Mouse (Mus musculus) heart, embryonic 12.5 days (tissue): ENCODE results near the gene Eef1g. TPM values are rescaled to one million over a fixed set of nuclear protein-coding genes. Genes with fewer than 3 reads are reported as not detected.

ENCODE experiments used
- ATAC-seq: fragments of 200-750 bp; cut with Nextera tagmentation; 2 replicates; pipeline ENCODE4 v1.8.0; 2017; ENCODE audit warnings: moderate TSS enrichment, moderate library complexity; ENCODE audit not compliant: insufficient number of reproducible peaks, low FRiP score
- H3K27ac ChIP-seq: fragments of 300-500 bp; sonication (generic); 2 replicates; pipeline ENCODE4 v1.5.1; 2016; ENCODE audit warnings: mild to moderate bottlenecking, moderate library complexity; ENCODE audit not compliant: poor library complexity, severe bottlenecking
- H3K27me3 ChIP-seq: fragments of 300-500 bp; sonication (generic); replicated peaks from 2 replicates; pipeline ENCODE4 v1.6.1; 2016; ENCODE audit warnings: mild to moderate bottlenecking, moderate library complexity
- H3K36me3 ChIP-seq: fragments of 300-500 bp; sonication (generic); 2 replicates; pipeline ENCODE4 v1.6.1; 2016; ENCODE audit warnings: mild to moderate bottlenecking, moderate library complexity
- H3K4me1 ChIP-seq: fragments of 300-500 bp; sonication (generic); replicated peaks from 2 replicates; pipeline ENCODE4 v1.6.1; 2016; ENCODE audit warnings: mild to moderate bottlenecking
- H3K4me2 ChIP-seq: fragments of 300-500 bp; sonication (generic); 2 replicates; pipeline ENCODE4 v1.6.1; 2016; ENCODE audit warnings: mild to moderate bottlenecking, moderate library complexity
- H3K4me3 ChIP-seq: fragments of 300-500 bp; sonication (generic); 2 replicates; pipeline ENCODE4 v1.5.1; 2016; ENCODE audit warnings: mild to moderate bottlenecking
- H3K9ac ChIP-seq: fragments of 300-500 bp; sonication (generic); 2 replicates; pipeline ENCODE4 v1.6.1; 2016; ENCODE audit warnings: mild to moderate bottlenecking, moderate library complexity
- H3K9me3 ChIP-seq: fragments of 300-500 bp; sonication (generic); replicated peaks from 2 replicates; pipeline ENCODE4 v1.6.1; 2016; ENCODE audit warnings: mild to moderate bottlenecking, moderate library complexity
- WGBS: fragments of 180-500 bp; shearing (Covaris S2); methylation state at CpG from one replicate; pipeline ENCODE4 v1.1.7; 2016; 5-methylcytosine and 5-hydroxymethylcytosine counted together
- polyA plus RNA-seq: library from polyadenylated mRNA; unstranded; fragments of >200 nt; fragmentation: Nextera tagmentation; extraction: Ambion mirVana; gene quantifications from 2 replicates; pipeline ENCODE4 v1.2.1, GENCODE M21; 2016

Gene Eef1g
- polyA plus RNA-seq, 1 experiment from 2014 or later = 281 TPM

DNA sequence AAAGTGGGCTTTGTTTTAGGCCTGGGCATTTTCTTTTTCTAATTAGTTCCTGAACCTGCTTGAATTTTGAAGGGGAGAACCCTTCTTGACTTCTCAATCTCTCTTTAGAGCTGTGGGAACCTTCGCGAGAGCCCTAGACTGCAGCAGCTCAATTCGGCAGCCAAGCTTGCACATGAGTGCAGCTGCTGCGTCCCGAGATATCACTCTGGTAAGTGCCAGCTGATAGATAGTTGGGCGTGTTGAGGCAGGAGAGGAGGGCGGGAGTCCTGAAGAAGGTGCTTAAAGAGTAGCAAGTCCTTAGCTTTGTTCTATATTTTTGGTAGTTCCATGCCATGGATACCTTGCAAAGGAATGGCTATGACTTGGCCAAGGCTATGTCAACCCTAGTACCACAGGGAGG lies 19.9 kb upstream of the Eef1g start:
- no peak for ATAC-seq
- Histone ChIP-seq H3K36me3 (peaks cover 81% of the 10 kb centered on the region), H3K4me2 (no peak overlapping the region), H3K27me3 (no peaks in the 10 kb centered on the region), H3K27ac (no peak overlapping the region), H3K9me3 (no peaks in the 10 kb centered on the region), H3K9ac (no peak overlapping the region), H3K4me1 (peaks cover 23% of the 10 kb centered on the region), H3K4me3 (no peak overlapping the region)
- WGBS = 84% methylated on average over 7 of the region's 7 CpGs

DNA sequence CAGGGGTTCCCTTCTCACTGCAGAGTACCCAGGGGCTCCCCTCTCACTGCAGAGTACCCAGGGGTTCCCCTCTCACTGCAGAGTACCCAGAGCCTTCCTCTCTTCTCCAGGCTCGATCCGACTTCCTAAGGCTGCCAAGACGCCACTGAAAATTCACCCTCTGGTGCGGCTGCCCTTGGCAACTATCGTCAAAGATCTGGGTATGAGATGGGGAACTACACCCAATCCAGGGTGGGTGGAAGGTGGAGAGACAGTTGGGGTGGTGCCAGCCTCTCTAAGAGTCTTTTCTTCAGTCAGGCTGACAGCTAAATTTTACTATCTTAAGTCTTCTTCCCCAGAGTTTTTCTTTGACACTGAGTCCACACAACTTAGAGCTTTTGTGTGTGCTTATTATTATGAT lies 16.7 kb upstream of the Eef1g start:
- Histone ChIP-seq H3K9me3 (no peaks in the 10 kb centered on the region), H3K36me3 (peaks cover 74% of the 10 kb centered on the region)
- ATAC-seq = no peak

GRCm38 (mm10) chr19:8952241-8952640 lies 14.6 kb upstream of the Eef1g start:
- peaks cover 16% of the 10 kb centered on the region for H3K4me1 ChIP-seq
- no peaks in the 10 kb centered on the region for H3K9me3 ChIP-seq
- no peak overlapping the region; the same call in 1 of the 2 replicates for H3K9ac ChIP-seq
- H3K36me3 ChIP-seq = peaks cover 73% of the 10 kb centered on the region
- no peak overlapping the region for H3K27ac ChIP-seq
- ATAC-seq = no peak
- no peak overlapping the region for H3K4me3 ChIP-seq
- WGBS = 88% methylated on average over 9 of the region's 9 CpGs
- H3K4me2 ChIP-seq = 0 out of 2 replicates have a peak overlapping the region, but pooled peaks have one; percentile 81
- H3K27me3 ChIP-seq = no peaks in the 10 kb centered on the region

More for the DNA sequence above, 16.7 kb upstream of the Eef1g start:
- Histone ChIP-seq H3K4me2 (no peak overlapping the region), H3K27ac (no peak overlapping the region), H3K4me3 (no peak overlapping the region), H3K4me1 (peaks cover 19% of the 10 kb centered on the region), H3K27me3 (no peaks in the 10 kb centered on the region), H3K9ac (no peak overlapping the region)
- 94% methylated on average over 5 of the region's 5 CpGs for WGBS

DNA sequence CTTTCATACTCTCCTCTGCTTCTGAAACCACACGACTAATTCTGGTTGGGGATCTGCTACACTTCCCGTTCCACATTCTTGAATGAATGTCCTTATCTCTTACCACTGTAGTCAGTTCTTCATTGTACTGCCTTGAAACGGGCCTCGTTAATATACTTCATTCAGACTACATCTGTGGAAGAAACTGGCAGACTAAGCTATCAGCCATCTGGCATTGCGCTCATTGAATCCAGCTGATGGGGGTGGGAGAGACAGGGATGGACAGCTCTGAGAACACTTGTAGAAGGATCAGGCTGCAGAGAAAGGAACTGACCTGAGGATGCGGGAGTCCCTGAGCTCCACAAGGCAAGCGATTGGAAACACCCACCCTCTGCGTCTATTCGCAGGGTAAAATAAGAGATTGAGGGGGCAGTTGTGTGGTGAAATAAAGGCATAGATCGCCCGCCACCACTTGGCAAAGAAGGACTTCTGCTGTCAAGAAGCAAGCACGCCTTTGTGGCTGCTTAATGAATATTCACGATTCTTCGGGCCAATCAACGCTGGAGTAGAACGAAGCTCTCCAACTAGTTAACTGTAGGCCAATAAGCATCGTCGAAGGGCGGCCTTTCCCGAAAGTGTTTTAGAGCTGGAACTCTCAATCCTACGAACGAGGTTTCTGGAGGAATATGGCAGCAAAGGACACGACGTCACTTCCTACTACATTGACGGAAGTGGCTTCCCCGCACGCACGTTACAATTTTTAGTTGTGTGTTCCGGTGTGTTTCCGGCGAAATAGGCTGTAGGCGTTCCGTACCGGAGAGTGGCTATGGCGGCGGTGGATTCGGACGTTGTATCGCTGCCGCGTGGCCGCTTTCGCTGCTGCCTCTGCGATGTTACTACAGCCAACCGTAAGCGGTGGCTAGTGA lies 13.5 kb upstream of the Eef1g start, which contains the start of gene Tut1:
Gene Tut1 (plus strand): TSS at position 713 of the 905 bp plus-strand sequence.
- Histone ChIP-seq H3K4me3 (peak within 1 kb of the TSS; percentile 87), H3K4me1 (peaks cover 16% of the 10 kb centered on the region), H3K4me2 (peak within 1 kb of the TSS; percentile 81), H3K27ac (peak within 1 kb of the TSS; percentile 76), H3K9me3 (no peaks in the 10 kb centered on the region), H3K36me3 (peaks cover 71% of the 10 kb centered on the region), H3K27me3 (no peaks in the 10 kb centered on the region), H3K9ac (peak within 1 kb of the TSS; percentile 86)
- ATAC-seq = peak; percentile 90
- 1% methylated on average over 46 of the region's 46 CpGs for WGBS

GRCm38 (mm10) chr19:8954171-8954570 lies 12.7 kb upstream of the Eef1g start:
- Histone ChIP-seq H3K9ac (peak overlapping the region; percentile 86), H3K27ac (peak overlapping the region; percentile 65), H3K4me1 (peaks cover 16% of the 10 kb centered on the region), H3K4me3 (peak overlapping the region; percentile 87), H3K36me3 (peaks cover 69% of the 10 kb centered on the region), H3K4me2 (peak overlapping the region; percentile 81), H3K9me3 (no peaks in the 10 kb centered on the region), H3K27me3 (no peaks in the 10 kb centered on the region)
- no peak for ATAC-seq
- WGBS = 10% methylated on average over 9 of the region's 9 CpGs

DNA sequence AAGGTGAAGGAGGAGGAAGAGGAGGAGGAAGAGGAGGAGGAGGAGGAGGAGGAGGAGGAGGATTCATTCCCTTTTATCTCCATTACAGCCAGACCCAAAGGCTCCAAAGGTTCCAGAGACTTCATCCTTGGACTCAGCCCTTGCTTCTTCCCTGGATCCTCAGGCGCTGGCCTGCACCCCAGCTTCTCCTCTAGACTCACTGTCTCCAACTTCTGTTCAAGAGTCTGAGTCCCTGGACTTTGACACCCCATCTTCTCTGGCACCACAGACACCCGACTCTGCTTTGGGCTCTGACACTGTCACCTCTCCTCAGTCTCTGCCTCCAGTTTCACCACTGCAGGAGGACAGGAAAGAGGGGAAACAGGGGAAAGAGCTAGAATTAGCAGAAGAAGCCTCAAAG lies 4.6 kb upstream of the Eef1g start:
- 81% methylated on average over 2 of the region's 2 CpGs for WGBS
- H3K9me3 ChIP-seq = no peaks in the 10 kb centered on the region
- no peak overlapping the region for H3K27ac ChIP-seq
- no peaks in the 10 kb centered on the region for H3K27me3 ChIP-seq
- no peak overlapping the region for H3K4me3 ChIP-seq
- no peak overlapping the region for H3K4me2 ChIP-seq
- H3K36me3 ChIP-seq = peaks cover 83% of the 10 kb centered on the region
- no peak overlapping the region for H3K9ac ChIP-seq
- ATAC-seq = no peak
- H3K4me1 ChIP-seq = peaks cover 12% of the 10 kb centered on the region

GRCm38 (mm10) chr19:8965075-8965474 lies 1.8 kb upstream of the Eef1g start:
- no peak for ATAC-seq

DNA sequence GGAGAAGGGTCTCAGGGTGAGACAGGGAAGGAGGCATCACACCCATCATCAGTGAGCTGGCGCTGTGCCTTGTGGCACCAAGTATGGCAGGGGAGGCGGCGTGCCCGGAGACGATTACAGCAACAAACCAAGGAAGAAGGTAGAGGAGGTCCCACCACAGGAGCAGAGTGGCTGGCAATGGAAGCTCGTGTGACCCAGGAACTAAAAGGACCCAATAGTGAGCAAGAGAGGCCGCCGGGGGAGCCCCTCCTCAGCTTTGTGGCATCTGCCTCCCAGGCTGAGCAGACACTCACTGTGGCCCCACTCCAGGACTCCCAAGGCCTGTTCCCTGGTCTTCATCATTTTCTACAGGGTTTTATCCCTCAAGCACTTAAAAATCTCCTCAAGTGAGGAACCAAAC lies 1.1 kb upstream of the Eef1g start:
- no peaks in the 10 kb centered on the region for H3K9me3 ChIP-seq
- peaks cover 75% of the 10 kb centered on the region for H3K36me3 ChIP-seq
- H3K4me2 ChIP-seq = peak overlapping the region; percentile 75
- H3K27me3 ChIP-seq = no peaks in the 10 kb centered on the region
- H3K27ac ChIP-seq = peak overlapping the region; percentile 92
- peak overlapping the region; percentile 89 for H3K4me3 ChIP-seq
- peaks cover 23% of the 10 kb centered on the region for H3K4me1 ChIP-seq
- ATAC-seq = no peak
- 73% methylated on average over 8 of the region's 8 CpGs for WGBS
- peak overlapping the region; percentile 72 for H3K9ac ChIP-seq

More at GRCm38 (mm10) chr19:8965075-8965474, 1.8 kb upstream of the Eef1g start:
- H3K27me3 ChIP-seq = no peaks in the 10 kb centered on the region
- H3K4me3 ChIP-seq = no peak overlapping the region
- H3K9me3 ChIP-seq = no peaks in the 10 kb centered on the region
- no peak overlapping the region for H3K4me2 ChIP-seq
- H3K9ac ChIP-seq = peak overlapping the region; percentile 72; the same call in 1 of the 2 replicates
- H3K27ac ChIP-seq = no peak overlapping the region
- H3K4me1 ChIP-seq = peaks cover 23% of the 10 kb centered on the region
- 89% methylated on average over 11 of the region's 11 CpGs for WGBS
- peaks cover 75% of the 10 kb centered on the region for H3K36me3 ChIP-seq

DNA sequence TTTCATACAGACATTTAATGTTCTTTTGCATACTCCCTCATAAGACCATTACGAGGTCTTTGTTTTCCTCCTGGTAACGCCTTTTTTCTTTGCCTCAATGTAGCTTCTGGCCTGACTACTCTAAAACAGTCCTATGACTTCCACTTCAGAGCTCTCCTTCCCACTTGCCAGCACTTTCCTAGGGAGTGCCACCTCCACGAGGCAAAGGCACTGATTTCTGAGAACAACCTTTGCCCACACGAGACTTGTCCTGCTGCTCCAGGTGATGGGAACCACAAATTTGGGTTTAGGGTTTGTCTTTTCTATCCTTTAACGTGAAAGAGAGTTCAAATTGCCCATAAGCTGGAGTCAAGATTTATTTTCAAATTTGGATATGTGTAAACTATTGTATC lies 647 bp upstream of the Eef1g start:
- H3K36me3 ChIP-seq = peaks cover 75% of the 10 kb centered on the region
- H3K9ac ChIP-seq = peak overlapping the region; percentile 72
- H3K4me1 ChIP-seq = peaks cover 23% of the 10 kb centered on the region
- H3K27me3 ChIP-seq = no peaks in the 10 kb centered on the region
- 35% methylated on average over 5 of the region's 5 CpGs for WGBS
- H3K4me2 ChIP-seq = peak overlapping the region; percentile 75
- ATAC-seq = no peak
- no peaks in the 10 kb centered on the region for H3K9me3 ChIP-seq
- peak overlapping the region; percentile 92 for H3K27ac ChIP-seq
- peak overlapping the region; percentile 89 for H3K4me3 ChIP-seq

- Histone ChIP-seq H3K4me3 (peak overlapping the region; percentile 89), H3K27ac (peak overlapping the region; percentile 69), H3K36me3 (peaks cover 75% of the 10 kb centered on the region), H3K4me2 (peak overlapping the region; percentile 93), H3K9me3 (no peaks in the 10 kb centered on the region), H3K4me1 (peaks cover 23% of the 10 kb centered on the region), H3K9ac (peak overlapping the region; percentile 96), H3K27me3 (no peaks in the 10 kb centered on the region)
- under 1% methylated on average over 8 of the region's 8 CpGs for WGBS
- no peak for ATAC-seq
These were observed 517 bp downstream of the Eef1g start for GRCm38 (mm10) chr19:8967373-8967743.

DNA sequence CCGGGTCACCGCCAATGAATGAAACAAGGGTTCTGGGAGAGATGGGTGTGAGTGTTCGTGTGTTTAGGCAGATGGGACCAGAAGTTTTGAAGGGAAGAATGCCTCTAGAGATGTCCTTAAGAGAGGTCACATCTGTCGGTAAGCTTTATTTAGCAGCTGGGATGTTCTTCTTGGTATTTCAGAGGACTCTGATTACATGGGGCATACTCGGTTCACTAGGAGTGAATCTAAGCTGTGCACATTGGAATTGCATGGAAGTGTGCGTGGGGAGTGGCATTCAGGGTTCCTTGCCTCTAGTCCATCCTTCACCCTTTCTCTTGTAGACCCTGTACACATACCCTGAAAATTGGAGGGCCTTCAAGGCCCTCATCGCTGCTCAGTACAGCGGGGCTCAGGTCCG lies 1.1 kb downstream of the Eef1g start:
- WGBS = 3% methylated on average over 9 of the region's 9 CpGs

More for the DNA sequence above, 1.1 kb downstream of the Eef1g start:
- Histone ChIP-seq H3K4me2 (peak overlapping the region; percentile 93), H3K36me3 (peaks cover 75% of the 10 kb centered on the region), H3K27me3 (no peaks in the 10 kb centered on the region), H3K4me3 (peak overlapping the region; percentile 89), H3K4me1 (peaks cover 23% of the 10 kb centered on the region), H3K27ac (peak overlapping the region; percentile 69), H3K9me3 (no peaks in the 10 kb centered on the region), H3K9ac (peak overlapping the region; percentile 96)
- ATAC-seq = no peak
